Mouse (Mus musculus) kidney, embryonic 14.5 days (tissue): ENCODE data around the gene Slc24a2. TPM values are rescaled to one million over a fixed set of nuclear protein-coding genes. Genes with fewer than 3 reads are reported as not detected.

Experiments
- ATAC-seq: fragments of 200-750 bp; cut with Nextera tagmentation; 2 replicates; pipeline ENCODE4 v1.8.0; 2017; ENCODE audit warnings: moderate number of reproducible peaks, mild to moderate bottlenecking, moderate TSS enrichment, moderate library complexity; ENCODE audit not compliant: low FRiP score, low TSS enrichment
- H3K27ac ChIP-seq: fragments of 300-500 bp; sonication (generic); 2 replicates; pipeline ENCODE4 v1.5.1; 2014; ENCODE audit warnings: low read depth, mild to moderate bottlenecking, low read length, moderate library complexity, mixed read lengths
- H3K27me3 ChIP-seq: fragments of 300-500 bp; sonication (generic); 2 replicates; pipeline ENCODE4 v1.6.1; 2014; ENCODE audit warnings: mild to moderate bottlenecking, low read length; ENCODE audit not compliant: control insufficient read depth, insufficient read depth
- H3K36me3 ChIP-seq: fragments of 300-500 bp; sonication (generic); 2 replicates; pipeline ENCODE4 v1.6.1; 2014; ENCODE audit warnings: low read length, mixed read lengths; ENCODE audit not compliant: control insufficient read depth, insufficient read depth
- H3K4me1 ChIP-seq: fragments of 300-500 bp; sonication (generic); 2 replicates; pipeline ENCODE4 v1.6.1; 2014; ENCODE audit warnings: low read length, mixed read lengths; ENCODE audit not compliant: control insufficient read depth, insufficient read depth
- H3K4me2 ChIP-seq: fragments of 300-500 bp; sonication (generic); replicated peaks from 2 replicates; pipeline ENCODE4 v1.6.1; 2014; ENCODE audit warnings: low read depth, mild to moderate bottlenecking, low read length
- H3K4me3 ChIP-seq: fragments of 300-500 bp; sonication (generic); 2 replicates; pipeline ENCODE4 v1.5.1; 2014; ENCODE audit warnings: mild to moderate bottlenecking, low read length
- H3K9ac ChIP-seq: fragments of 300-500 bp; sonication (generic); 2 replicates; pipeline ENCODE4 v1.6.1; 2014; ENCODE audit warnings: low read depth, mild to moderate bottlenecking, low read length, moderate library complexity
- H3K9me3 ChIP-seq: fragments of 300-500 bp; sonication (generic); 2 replicates; pipeline ENCODE4 v1.6.1; 2016; ENCODE audit warnings: low read length; ENCODE audit not compliant: control insufficient read depth
- WGBS: fragments of 180-500 bp; shearing (Covaris S2); extraction: QIAGEN DNeasy Blood & Tissue Kit; methylation state at CpG from one replicate; pipeline ENCODE4 v1.1.7; 2014; 5-methylcytosine and 5-hydroxymethylcytosine counted together
- polyA plus RNA-seq: library from polyadenylated mRNA; unstranded; fragments of >200 nt; fragmentation: Nextera tagmentation; extraction: Ambion mirVana; gene quantifications from 2 replicates; pipeline ENCODE4 v1.2.1, GENCODE M21; 2014

Gene Slc24a2
- polyA plus RNA-seq: not detected in 2 replicates

DNA sequence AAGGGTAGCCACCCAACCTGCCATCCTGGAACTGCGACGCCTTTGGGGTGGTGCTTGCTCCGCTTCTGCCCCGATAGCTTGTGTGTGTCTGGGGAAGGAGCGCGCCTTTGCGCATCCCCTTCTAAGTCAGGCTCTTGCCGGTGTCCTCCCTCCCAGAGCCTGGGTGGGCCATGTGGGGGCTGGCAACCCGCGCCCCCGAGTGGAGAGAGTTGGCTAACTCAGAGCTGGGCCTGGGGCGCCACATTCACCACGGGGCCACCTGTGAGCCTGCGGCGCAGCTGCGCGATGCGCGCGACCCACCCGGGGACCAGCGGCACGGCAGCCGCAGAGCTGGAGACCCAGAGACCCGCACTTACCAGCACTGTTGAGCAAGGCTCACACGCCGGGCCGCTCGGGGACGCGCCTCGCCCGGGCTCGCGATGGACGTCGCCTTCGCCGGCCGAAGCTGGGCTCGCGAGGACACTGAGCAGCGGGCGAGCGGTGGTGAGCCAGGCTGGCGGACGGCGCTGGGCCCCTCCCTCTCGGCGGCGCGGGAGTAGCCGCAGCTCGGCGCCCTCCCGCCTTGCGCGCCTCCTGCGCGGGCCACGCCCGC, at the start of gene Slc24a2:
TSS of gene Slc24a2 (minus strand) at position 518 of the 592 bp plus-strand sequence.
- peak; percentile 95 for ATAC-seq
- Histone ChIP-seq H3K4me3 (peak within 1 kb of the TSS; percentile 49), H3K36me3 (no peaks in the 10 kb centered on the region), H3K27ac (no peak within 1 kb of the TSS), H3K27me3 (peaks cover 26% of the 10 kb centered on the region), H3K4me1 (peaks cover 3% of the 10 kb centered on the region; the same call in 1 of the 2 replicates), H3K9me3 (no peaks in the 10 kb centered on the region), H3K4me2 (peak within 1 kb of the TSS; percentile 97), H3K9ac (peak within 1 kb of the TSS; percentile 38; the same call in 1 of the 2 replicates)
- under 1% methylated on average over 53 of the region's 62 CpGs for WGBS

DNA sequence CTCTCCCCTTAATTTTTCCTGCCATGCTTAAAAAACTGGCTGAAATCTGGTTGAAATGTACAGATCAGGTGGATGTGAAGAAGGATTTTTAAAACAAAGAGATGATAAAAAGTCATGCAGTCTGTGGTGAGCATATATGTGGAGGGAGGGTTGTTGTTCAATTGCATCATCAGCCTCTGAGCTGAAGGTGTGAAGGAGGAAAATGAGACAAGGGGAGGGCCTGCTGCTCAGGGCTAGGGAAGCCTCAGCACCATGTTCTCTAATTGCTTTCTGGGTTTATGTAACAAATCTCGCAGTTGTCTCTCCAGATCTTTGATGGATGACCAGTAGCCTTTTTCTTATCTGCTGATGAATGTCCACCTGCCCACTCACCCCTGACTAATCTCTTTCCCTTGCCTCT, 44.5 kb upstream of the Slc24a2 start:
- WGBS: 32% methylated on average over 1 of the region's 1 CpGs
- no peaks in the 10 kb centered on the region for H3K36me3 ChIP-seq

DNA sequence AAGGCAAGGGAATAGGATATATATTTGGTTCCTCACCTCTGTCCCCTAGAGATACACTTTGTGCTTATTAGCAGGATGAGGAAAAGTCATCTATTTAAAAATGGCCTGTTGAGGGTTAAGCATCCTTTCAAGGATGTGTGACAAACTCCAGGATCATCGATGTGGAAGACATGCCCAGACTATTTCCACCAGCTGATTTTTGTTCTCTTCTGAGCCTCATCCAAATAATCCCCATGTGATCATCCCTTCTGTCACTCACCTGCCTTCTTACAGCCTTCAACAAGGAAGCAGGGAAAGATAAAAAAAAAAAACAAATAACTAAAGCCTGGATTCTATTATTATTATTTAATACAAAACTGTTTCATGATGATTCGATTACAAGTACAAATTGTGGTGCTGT, 44.0 kb upstream of the Slc24a2 start:
- 88% methylated on average over 2 of the region's 2 CpGs for WGBS

More for the DNA sequence above, 44.5 kb upstream of the Slc24a2 start:
- ATAC-seq: peak; percentile 46; the same call in 1 of the 2 replicates
- Histone ChIP-seq H3K9ac (no peak overlapping the region), H3K27ac (no peak overlapping the region), H3K4me2 (no peak overlapping the region), H3K27me3 (no peaks in the 10 kb centered on the region), H3K4me3 (no peak overlapping the region), H3K4me1 (no peaks in the 10 kb centered on the region), H3K9me3 (no peaks in the 10 kb centered on the region)

DNA sequence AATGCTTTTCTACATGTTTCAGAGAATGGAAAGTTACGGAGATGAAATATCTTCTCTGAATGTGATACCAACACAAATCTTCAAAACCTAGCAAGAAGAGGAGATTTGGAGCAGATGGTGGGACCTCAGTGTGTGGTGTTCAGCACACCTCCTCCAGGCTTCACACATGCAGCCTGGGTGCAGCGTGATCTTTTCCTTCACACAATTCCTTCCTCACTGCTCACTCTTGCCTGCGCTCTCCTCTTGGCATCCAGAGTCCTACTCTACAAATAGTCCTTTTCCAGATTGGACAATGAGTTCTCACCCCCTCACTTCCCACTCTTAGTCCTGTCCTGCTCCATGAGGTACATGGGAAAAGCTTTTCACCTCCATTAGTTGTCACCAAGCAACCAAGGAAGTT, 43.2 kb upstream of the Slc24a2 start:
- Histone ChIP-seq H3K4me3 (no peak overlapping the region), H3K27ac (no peak overlapping the region), H3K27me3 (no peaks in the 10 kb centered on the region), H3K4me2 (no peak overlapping the region), H3K4me1 (no peaks in the 10 kb centered on the region), H3K36me3 (no peaks in the 10 kb centered on the region), H3K9ac (no peak overlapping the region), H3K9me3 (no peaks in the 10 kb centered on the region)
- WGBS: 98% methylated on average over 3 of the region's 3 CpGs
- no peak for ATAC-seq

More for the DNA sequence above, 44.0 kb upstream of the Slc24a2 start:
- H3K4me1 ChIP-seq: no peaks in the 10 kb centered on the region
- no peak for ATAC-seq
- no peaks in the 10 kb centered on the region for H3K36me3 ChIP-seq
- no peak overlapping the region for H3K4me2 ChIP-seq
- H3K27me3 ChIP-seq: no peaks in the 10 kb centered on the region
- no peak overlapping the region for H3K9ac ChIP-seq
- no peak overlapping the region for H3K4me3 ChIP-seq
- no peak overlapping the region for H3K27ac ChIP-seq
- H3K9me3 ChIP-seq: no peaks in the 10 kb centered on the region

DNA sequence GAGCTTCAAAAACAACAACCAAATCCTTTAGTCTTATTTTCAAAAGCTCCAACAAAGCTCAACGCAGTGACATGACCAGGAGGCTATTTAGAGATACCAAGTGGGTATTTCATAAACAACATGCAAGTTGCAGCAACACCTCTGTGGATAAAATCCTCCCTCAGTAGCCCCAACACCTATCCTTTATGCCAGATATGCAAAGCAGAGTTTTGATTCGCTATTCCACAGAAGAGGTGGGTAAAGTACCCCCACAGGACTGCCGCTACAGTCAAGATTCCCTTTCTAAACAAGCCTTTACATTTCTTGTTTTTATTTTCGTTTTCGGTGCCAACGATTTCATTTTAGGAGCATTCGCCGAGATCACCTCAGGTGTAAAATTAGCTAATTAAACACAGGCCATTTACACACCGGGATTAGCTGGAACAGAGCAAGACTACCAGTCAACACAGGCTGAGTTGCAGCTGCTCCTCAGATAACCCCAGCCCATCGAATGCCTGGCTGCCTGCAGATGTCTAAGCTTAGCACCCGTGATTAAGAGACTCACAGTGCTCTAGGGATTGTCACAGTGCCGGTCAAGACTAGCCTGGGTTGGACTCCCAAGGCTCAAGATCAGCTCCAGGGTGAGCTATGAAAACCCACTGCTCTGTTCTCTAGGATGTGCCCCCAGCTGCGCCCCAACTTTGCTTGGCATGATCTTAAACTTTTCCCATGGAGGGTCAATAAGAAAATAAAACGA, 885 bp downstream of the Slc24a2 start:
- Histone ChIP-seq H3K9ac (0 out of 2 replicates have a peak overlapping the region, but pooled peaks have one; percentile 38), H3K27me3 (peaks cover 26% of the 10 kb centered on the region), H3K9me3 (no peaks in the 10 kb centered on the region), H3K4me2 (peak overlapping the region; percentile 97), H3K4me3 (peak overlapping the region; percentile 49), H3K4me1 (peaks cover 3% of the 10 kb centered on the region; the same call in 1 of the 2 replicates), H3K36me3 (no peaks in the 10 kb centered on the region), H3K27ac (no peak overlapping the region)
- peak; percentile 58; the same call in 1 of the 2 replicates for ATAC-seq
- 20% methylated on average over 14 of the region's 14 CpGs for WGBS

DNA sequence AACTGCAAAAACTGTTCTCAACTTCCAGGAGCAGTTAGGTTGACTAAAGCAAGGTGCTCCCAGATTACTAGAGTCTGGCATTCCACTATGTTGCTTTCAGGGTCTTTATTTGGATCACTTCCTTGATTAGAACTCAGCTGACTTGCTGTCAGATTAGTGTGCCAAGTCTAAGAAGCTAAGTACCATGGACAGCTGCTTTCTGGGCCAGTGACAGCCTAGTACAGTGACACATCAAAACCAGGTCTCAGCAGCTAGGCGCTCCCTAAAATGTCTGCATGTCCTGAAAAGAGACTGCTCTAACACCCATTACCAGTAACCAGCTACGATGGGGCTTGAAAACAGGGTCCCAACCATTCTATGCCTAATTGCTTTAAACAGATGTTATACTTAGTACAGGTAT, 8.7 kb downstream of the Slc24a2 start:
- WGBS: 51% methylated on average over 2 of the region's 2 CpGs
- Histone ChIP-seq H3K4me1 (no peaks in the 10 kb centered on the region), H3K9ac (no peak overlapping the region), H3K27ac (no peak overlapping the region), H3K36me3 (no peaks in the 10 kb centered on the region), H3K27me3 (no peaks in the 10 kb centered on the region), H3K9me3 (no peaks in the 10 kb centered on the region), H3K4me3 (no peak overlapping the region), H3K4me2 (no peak overlapping the region)
- 0 out of 2 replicates have a peak, but pooled peaks have one; percentile 66 for ATAC-seq

DNA sequence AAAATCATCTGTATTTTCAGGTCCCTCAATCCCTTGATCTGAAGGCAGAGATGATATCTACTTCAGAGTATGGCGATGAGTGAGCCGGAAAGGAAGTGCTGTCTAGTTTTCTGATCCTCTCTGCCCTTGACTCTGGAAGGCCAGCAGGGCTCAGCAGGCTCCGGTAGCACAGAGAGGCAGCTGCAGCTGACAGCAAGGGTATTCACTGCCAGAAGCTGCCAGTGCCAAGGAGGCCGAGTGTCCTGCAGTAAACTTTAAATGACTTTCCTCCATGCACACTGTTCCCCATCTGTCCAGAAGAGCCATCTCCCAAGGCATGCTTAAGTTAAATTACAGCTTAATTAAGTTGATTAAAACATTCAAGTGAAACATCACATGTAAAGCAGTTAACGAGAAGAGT, 12.1 kb downstream of the Slc24a2 start:
- H3K27ac ChIP-seq: no peak overlapping the region
- ATAC-seq: no peak
- no peak overlapping the region for H3K9ac ChIP-seq
- H3K4me1 ChIP-seq: no peaks in the 10 kb centered on the region
- H3K4me2 ChIP-seq: no peak overlapping the region
- 61% methylated on average over 5 of the region's 5 CpGs for WGBS
- no peaks in the 10 kb centered on the region for H3K27me3 ChIP-seq
- no peak overlapping the region for H3K4me3 ChIP-seq
- no peaks in the 10 kb centered on the region for H3K9me3 ChIP-seq
- no peaks in the 10 kb centered on the region for H3K36me3 ChIP-seq

DNA sequence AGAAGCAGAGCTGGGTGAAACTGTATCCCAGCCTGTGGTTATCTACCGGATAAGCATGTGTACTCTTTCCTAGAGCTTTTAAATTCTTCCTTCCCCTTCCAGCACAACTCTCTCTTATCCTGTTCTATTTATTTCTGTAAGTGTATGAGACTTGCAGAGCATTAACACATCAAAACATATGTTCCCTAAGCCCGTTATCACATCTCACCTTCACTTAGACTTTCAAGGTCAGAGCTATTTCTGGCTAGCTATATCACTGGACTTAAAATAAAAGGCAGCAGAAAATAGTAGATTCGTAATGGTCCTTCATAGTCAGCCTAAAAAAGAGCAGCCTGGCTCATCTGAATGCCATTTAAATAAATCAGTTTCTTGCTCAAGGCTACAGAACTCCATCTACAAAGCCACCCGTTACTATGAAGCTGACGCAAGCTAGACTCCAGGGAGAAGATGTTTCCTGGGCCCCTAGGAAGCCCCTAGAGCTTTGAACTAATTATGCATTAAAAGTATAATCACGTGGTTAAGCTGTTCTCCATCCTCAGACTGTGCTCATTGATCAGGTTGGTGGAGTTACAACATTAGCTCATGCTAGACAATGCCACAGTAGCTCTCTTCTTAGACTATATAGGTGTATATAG, 18.8 kb downstream of the Slc24a2 start:
- no peaks in the 10 kb centered on the region for H3K36me3 ChIP-seq
- no peak overlapping the region for H3K4me2 ChIP-seq
- no peak overlapping the region for H3K4me3 ChIP-seq
- no peaks in the 10 kb centered on the region for H3K4me1 ChIP-seq
- H3K9me3 ChIP-seq: no peaks in the 10 kb centered on the region
- no peaks in the 10 kb centered on the region for H3K27me3 ChIP-seq
- no peak for ATAC-seq
- no peak overlapping the region for H3K9ac ChIP-seq
- 82% methylated on average over 6 of the region's 6 CpGs for WGBS
- H3K27ac ChIP-seq: no peak overlapping the region

DNA sequence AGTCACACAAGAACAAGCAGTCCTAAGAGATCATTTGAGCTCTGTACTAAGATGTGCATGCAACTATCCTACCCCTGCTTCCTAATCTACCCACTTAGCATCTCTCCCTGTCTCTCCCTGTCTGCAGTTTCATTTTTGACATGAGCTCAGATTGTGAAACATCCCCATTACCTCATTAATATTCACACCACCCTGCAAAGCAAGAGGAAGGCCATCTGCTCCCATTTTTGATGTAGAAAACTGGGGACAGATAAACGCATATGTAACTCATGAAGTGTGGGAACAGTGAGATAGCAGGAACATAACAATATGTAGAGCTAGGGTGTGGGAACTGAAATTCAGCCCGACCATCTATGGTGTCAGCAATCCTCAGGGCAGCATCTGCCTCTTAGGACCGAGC, 19.7 kb downstream of the Slc24a2 start:
- no peaks in the 10 kb centered on the region for H3K36me3 ChIP-seq
- H3K27me3 ChIP-seq: no peaks in the 10 kb centered on the region
- H3K9me3 ChIP-seq: no peaks in the 10 kb centered on the region
- no peak overlapping the region for H3K4me2 ChIP-seq
- H3K4me1 ChIP-seq: no peaks in the 10 kb centered on the region
- WGBS: 89% methylated on average over 3 of the region's 3 CpGs
- H3K9ac ChIP-seq: no peak overlapping the region
- no peak overlapping the region for H3K4me3 ChIP-seq
- H3K27ac ChIP-seq: no peak overlapping the region
- ATAC-seq: no peak
